Mouse (Mus musculus) ES-Bruce4 (cell line): Measurements from ENCODE around the gene Fgfr2. TPM values are rescaled to one million over a fixed set of nuclear protein-coding genes. Genes with fewer than 3 reads are reported as not detected.

ENCODE experiments used
- H3K27ac ChIP-seq: 2 replicates; pipeline ENCODE4 v1.5.1; 2012; ENCODE audit warnings: low read length, inconsistent platforms; ENCODE audit not compliant: insufficient read depth
- H3K27me3 ChIP-seq: 2 replicates; pipeline ENCODE4 v1.6.1; 2012; ENCODE audit warnings: mild to moderate bottlenecking, low read length, inconsistent platforms; ENCODE audit not compliant: control insufficient read depth, poor library complexity, insufficient read depth, severe bottlenecking
- H3K36me3 ChIP-seq: 2 replicates; pipeline ENCODE4 v1.6.1; 2012; ENCODE audit warnings: inconsistent platforms, mild to moderate bottlenecking, low read length, moderate library complexity; ENCODE audit not compliant: control insufficient read depth, poor library complexity, insufficient read depth, severe bottlenecking
- H3K4me1 ChIP-seq: one replicate; pipeline ENCODE4 v1.8.1; 2011; ENCODE audit warnings: low read length; ENCODE audit not compliant: control insufficient read depth, insufficient read depth
- H3K4me3 ChIP-seq: 2 replicates; pipeline ENCODE4 v1.5.1; 2011; ENCODE audit warnings: low read depth, mild to moderate bottlenecking, low read length
- H3K9ac ChIP-seq: 2 replicates; pipeline ENCODE4 v1.6.1; 2012; ENCODE audit warnings: low read depth, mild to moderate bottlenecking, inconsistent platforms; ENCODE audit not compliant: poor library complexity, severe bottlenecking
- H3K9me3 ChIP-seq: replicated peaks from 2 replicates; pipeline ENCODE4 v1.6.1; 2012; ENCODE audit warnings: mild to moderate bottlenecking, low read length, inconsistent platforms; ENCODE audit not compliant: control insufficient read depth, poor library complexity, insufficient read depth, severe bottlenecking
- CTCF ChIP-seq: IDR thresholded peaks from one replicate; pipeline ENCODE4 v1.8.1; 2011; ENCODE audit warnings: low read depth, low read length
- EP300 ChIP-seq: IDR thresholded peaks from 2 replicates; pipeline ENCODE4 v1.6.1; 2011; ENCODE audit warnings: low read depth, low read length; ENCODE audit not compliant: insufficient read depth
- POLR2A ChIP-seq: IDR thresholded peaks from one replicate; pipeline ENCODE4 v1.8.1; 2011; ENCODE audit warnings: low read length; ENCODE audit not compliant: insufficient read depth
- polyA plus RNA-seq: library from polyadenylated mRNA; stranded (reverse); fragments of >200 nt; gene quantifications from 2 replicates; pipeline ENCODE4 v1.2.4, GENCODE M21; 2011; ENCODE audit warnings: low read depth; ENCODE audit not compliant: missing spikeins, insufficient read depth, insufficient read length

Gene Fgfr2
- polyA plus RNA-seq, 1 experiment = 34.8 TPM

GRCm38 (mm10) chr7:131882824-131883223 is 1240.3 kb downstream of the Fgfr2 start:
- no peaks in the 10 kb centered on the region for H3K4me1 ChIP-seq
- H3K36me3 ChIP-seq = no peaks in the 10 kb centered on the region
- H3K27ac ChIP-seq = no peak overlapping the region
- H3K9me3 ChIP-seq = no peaks in the 10 kb centered on the region
- H3K4me3 ChIP-seq = no peak overlapping the region
- H3K9ac ChIP-seq = no peak overlapping the region
- no peaks in the 10 kb centered on the region; the same call in 1 of the 2 replicates for H3K27me3 ChIP-seq
- TF ChIP-seq CTCF (no peak), POLR2A (no peak), EP300 (no peak)

GRCm38 (mm10) chr7:131881876-131882615 is 1241.1 kb downstream of the Fgfr2 start:
- H3K9me3 ChIP-seq = no peaks in the 10 kb centered on the region
- H3K9ac ChIP-seq = no peak overlapping the region
- H3K4me1 ChIP-seq = no peaks in the 10 kb centered on the region
- H3K27ac ChIP-seq = no peak overlapping the region
- TF ChIP-seq POLR2A (no peak), CTCF (peak; percentile 95), EP300 (no peak)
- H3K36me3 ChIP-seq = no peaks in the 10 kb centered on the region
- H3K4me3 ChIP-seq = no peak overlapping the region
- H3K27me3 ChIP-seq = no peaks in the 10 kb centered on the region; the same call in 1 of the 2 replicates

GRCm38 (mm10) chr7:131880150-131880549 is 1243.0 kb downstream of the Fgfr2 start:
- Histone ChIP-seq H3K27me3 (no peaks in the 10 kb centered on the region; the same call in 1 of the 2 replicates), H3K27ac (no peak overlapping the region), H3K36me3 (no peaks in the 10 kb centered on the region), H3K4me1 (no peaks in the 10 kb centered on the region), H3K9me3 (no peaks in the 10 kb centered on the region), H3K9ac (no peak overlapping the region), H3K4me3 (no peak overlapping the region)
- TF ChIP-seq CTCF = no peak
- TF ChIP-seq POLR2A = no peak
- TF ChIP-seq EP300 = no peak

GRCm38 (mm10) chr7:131878846-131879245 is 1244.3 kb downstream of the Fgfr2 start:
- Histone ChIP-seq H3K36me3 (no peaks in the 10 kb centered on the region), H3K27ac (no peak overlapping the region), H3K27me3 (no peaks in the 10 kb centered on the region; the same call in 1 of the 2 replicates)

GRCm38 (mm10) chr7:131861157-131861556 is 1262.0 kb downstream of the Fgfr2 start:
- Histone ChIP-seq H3K4me3 (no peak overlapping the region), H3K36me3 (no peaks in the 10 kb centered on the region), H3K4me1 (no peaks in the 10 kb centered on the region), H3K9ac (no peak overlapping the region), H3K27me3 (no peaks in the 10 kb centered on the region), H3K27ac (no peak overlapping the region), H3K9me3 (no peaks in the 10 kb centered on the region)
- no peak for TF ChIP-seq POLR2A
- peak; percentile 15 for TF ChIP-seq CTCF
- TF ChIP-seq EP300 = no peak

More at GRCm38 (mm10) chr7:131878846-131879245, 1244.3 kb downstream of the Fgfr2 start:
- TF ChIP-seq EP300 (no peak), CTCF (no peak)
- H3K9me3 ChIP-seq = no peaks in the 10 kb centered on the region
- no peaks in the 10 kb centered on the region for H3K4me1 ChIP-seq
- H3K9ac ChIP-seq = no peak overlapping the region
- H3K4me3 ChIP-seq = no peak overlapping the region

GRCm38 (mm10) chr7:131855641-131856040 is 1267.5 kb downstream of the Fgfr2 start:
- Histone ChIP-seq H3K4me1 (no peaks in the 10 kb centered on the region), H3K27me3 (peaks cover 2% of the 10 kb centered on the region; the same call in 1 of the 2 replicates), H3K27ac (no peak overlapping the region), H3K9me3 (no peaks in the 10 kb centered on the region), H3K4me3 (no peak overlapping the region), H3K36me3 (no peaks in the 10 kb centered on the region), H3K9ac (no peak overlapping the region)
- TF ChIP-seq CTCF (no peak), EP300 (no peak), POLR2A (no peak)
